Mouse (Mus musculus): Measurements from ENCODE around the gene Pik3r1. TPM values are rescaled to one million over a fixed set of nuclear protein-coding genes. Genes with fewer than 3 reads are reported as not detected.

The Pik3r1 gene
- total RNA-seq, 2 experiments from 2014 or later, result 25.4 to 27.0 TPM

DNA sequence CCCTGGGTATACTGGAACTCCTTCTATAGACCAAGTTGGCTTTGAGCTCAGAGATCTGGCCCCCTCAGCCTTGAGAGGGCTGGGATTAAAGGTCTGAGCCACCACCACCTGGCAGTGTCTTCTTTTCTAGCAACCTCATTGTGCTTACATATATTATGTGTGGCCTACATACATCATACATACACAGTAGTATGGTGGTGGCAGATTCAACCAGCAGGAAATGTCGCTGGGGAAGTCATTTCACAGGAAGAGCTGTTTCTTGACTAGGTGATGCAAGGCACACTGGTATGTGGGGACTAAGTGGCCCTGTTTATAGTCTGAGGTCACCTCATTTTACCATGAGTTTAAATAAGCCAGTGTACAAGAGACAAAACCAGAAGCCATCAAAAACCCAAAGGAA lies 87.9 kb downstream of the Pik3r1 start:
- DNase-seq, result no peak

GRCm38 (mm10) chr13:101678984-101679383 lies 89.0 kb downstream of the Pik3r1 start:
- DNase-seq, result no peak

- DNase-seq, result no peak
Observed at GRCm38 (mm10) chr13:101678036-101678435, 90.0 kb downstream of the Pik3r1 start.

DNA sequence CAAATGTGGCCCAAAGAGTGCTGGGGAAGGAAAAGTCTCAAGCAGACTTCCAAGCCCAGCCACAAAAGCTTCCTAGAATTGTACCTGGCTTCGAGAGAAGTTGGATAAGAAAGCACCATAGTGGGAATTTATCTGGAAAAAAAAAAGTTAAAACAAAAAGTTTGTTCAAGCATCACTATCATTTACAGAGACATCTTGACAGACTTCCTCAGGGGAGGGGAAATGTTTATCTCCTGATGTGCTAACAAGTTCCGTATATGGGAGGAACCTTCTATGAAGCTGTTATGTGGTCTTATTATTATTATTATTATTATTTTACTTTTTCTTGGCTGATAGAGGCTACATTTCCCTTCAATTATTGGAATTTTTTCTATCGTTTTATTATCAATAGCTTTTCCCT lies 94.1 kb downstream of the Pik3r1 start:
- no peak for DNase-seq

DNA sequence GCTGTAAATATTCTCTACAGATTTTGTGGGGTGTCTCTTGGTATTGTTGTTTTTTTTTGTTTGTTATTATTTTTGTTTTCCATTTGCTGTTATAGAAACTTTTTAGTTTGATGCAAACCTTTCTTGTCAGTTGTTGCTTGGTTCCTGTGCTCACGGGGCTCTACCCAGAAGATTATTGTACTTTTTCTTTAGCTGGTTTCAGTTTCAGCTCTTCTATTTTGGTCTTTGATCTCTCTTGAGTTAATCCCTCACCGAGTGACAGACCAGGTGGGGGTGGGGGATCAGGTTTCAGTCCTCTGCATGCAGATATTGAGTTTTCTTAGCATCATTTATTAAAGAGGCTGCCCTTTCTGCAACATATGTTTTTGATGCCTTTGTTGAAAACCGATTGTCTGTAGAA lies 99.2 kb downstream of the Pik3r1 start:
- DNase-seq, result no peak

DNA sequence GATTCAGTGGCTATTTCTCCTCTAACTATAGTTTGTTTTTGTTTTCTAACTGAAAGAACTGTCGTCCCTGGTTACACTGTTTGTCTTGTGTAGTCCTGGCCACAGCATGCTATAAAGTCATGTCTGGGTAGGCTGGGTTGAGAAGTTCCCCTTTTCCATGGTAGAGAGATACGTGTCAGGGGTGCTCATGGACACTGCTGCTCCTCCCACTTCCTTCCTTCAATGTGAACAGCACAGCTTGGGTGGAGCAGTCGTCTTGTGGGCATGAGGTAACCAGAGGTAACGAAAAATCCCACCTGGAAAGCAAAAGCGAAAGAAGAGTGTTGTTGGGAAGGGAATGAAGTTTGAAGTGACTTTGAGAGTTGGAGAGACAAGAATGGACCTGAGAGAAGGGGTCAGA lies 104.0 kb downstream of the Pik3r1 start:
- no peak for DNase-seq

- DNase-seq, result no peak
Observed at GRCm38 (mm10) chr13:101662900-101663299, 105.1 kb downstream of the Pik3r1 start.

DNA sequence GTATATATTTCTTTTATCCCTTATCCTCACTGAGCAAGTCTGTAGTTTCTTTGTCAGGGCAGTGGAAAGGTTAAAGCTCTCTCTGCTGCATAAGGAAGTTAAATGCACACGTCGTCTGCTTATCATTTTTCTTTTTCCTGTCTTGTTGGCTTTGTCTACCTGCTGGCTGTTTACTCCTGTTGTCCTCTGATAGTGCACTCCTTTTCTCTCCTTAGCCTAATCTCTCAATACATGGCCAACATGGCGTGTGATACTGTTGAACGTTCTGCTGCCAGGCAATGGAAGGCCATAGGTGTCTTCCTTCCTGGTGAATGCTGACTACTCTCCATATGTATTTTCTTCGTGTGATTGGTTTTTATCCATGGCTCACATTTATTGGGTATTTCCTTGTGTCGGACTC lies 106.5 kb downstream of the Pik3r1 start:
- no peak for DNase-seq

GRCm38 (mm10) chr13:101660187-101660586 lies 107.8 kb downstream of the Pik3r1 start:
- no peak for DNase-seq

DNA sequence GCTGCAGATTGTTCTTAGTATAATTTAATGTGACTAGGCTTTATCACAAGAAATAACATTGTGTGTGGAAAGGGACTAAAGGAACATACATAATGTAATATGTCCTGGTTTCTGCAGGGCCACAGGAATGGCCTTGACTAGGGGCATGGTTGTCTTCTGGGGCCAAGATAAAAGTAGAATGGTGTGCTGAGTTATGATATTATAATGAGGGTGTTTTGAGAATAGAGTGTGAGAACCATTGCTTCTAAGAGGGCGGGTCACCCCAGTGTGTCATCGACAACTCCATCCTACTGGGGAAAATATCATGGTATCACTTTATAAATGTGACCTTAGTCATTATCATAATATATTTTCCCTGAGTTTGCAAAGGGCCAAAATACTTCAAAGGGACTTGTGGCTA lies 115.9 kb downstream of the Pik3r1 start:
- no peak for DNase-seq

DNA sequence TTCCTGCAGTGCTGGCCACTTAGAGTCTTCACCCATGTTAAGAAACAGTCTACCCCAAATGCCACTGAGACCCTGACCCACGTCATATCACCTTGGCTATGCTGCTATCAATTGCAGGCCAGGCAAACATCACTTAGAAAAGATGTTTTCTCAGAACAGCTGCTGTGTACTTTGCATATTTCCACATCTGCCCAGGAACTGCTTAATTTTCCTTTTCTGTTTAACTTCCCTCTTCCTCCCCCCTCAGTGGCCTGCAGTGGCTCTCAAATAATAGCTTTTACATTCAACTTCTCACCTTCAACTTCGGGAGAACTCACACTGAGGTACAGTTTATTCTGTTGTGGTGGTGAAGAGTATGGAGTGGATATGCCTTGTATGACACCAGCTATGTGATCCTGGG lies 126.4 kb downstream of the Pik3r1 start:
- no peak for DNase-seq

DNA sequence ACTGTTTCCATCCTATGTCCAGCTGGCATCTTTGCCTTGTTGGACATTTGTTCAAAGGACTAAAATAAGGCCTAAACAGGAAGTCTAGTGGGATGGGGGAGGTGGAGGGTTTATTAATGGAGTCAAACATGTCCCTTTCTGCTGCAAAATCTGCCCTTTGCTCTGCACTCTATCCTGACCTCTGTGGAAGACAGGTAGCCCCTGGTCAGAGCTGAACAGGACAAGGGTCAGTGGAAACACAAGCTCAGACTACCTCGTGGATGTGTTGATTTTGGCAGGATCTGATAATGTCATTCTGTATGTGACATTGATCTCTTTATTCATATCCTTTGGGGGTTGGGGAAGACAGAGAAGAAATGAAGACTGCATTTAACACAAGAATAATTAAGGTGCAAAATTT lies 132.2 kb downstream of the Pik3r1 start:
- no peak for DNase-seq

DNA sequence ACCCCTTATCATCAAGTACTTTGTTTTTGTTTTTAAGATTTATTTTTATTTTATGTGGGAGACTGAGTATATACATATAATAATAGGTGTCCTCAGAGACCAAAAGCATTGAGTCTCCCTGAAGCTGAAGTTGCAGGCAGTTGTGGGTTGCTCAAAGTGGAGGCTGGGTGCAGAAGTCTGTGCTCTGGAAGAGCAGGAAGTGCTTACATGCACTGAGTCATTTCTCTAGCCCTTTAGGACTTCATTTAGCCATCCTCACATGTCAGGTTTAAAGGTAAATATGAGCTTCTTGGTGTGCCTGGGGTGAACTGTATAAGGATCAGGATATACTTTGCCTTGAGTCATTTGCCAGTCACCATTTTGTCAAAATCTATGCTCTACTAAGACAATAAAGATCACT lies 133.6 kb downstream of the Pik3r1 start:
- no peak for DNase-seq

DNA sequence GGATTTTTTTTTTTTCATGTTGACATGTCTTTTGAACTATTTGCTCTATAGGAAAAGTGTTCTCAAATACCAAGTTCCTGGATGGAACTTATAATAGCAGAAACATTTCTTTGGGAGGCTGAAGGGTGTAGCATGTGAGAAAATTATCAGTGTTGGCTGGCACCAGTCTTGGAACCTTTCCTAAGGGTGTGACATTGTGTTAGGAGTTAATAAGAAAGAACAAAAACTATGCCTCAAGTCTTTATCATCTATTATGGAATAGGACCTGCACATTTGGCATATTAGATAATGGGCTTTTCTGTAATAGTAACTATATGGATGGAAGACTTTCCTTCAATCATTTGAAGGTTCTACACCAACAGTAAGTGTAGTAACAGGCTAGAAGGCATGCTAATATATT lies 134.4 kb downstream of the Pik3r1 start:
- no peak for DNase-seq

- DNase-seq, result no peak
Observed at GRCm38 (mm10) chr13:101632771-101633170, 135.2 kb downstream of the Pik3r1 start.

GRCm38 (mm10) chr13:101631561-101631960 lies 136.5 kb downstream of the Pik3r1 start:
- no peak for DNase-seq

Measured in gastrocnemius, postnatal 25 days (tissue).